Mouse (Mus musculus) layer of hippocampus, adult 8-10 months (tissue): ENCODE data around the gene Mast3. TPM values are rescaled to one million over a fixed set of nuclear protein-coding genes. Genes with fewer than 3 reads are reported as not detected.

Experiments
- DNase-seq, 2 experiments: peaks; one replicate each; pipeline ENCODE4 v3.0.0; 2022; ENCODE audit warnings: low spot score in 2 of 2
- total RNA-seq, 4 experiments: library from RNA; stranded (reverse); gene quantifications; 2 replicates each; pipeline ENCODE4 v1.2.4; 2022

Mast3 gene
- total RNA-seq, 4 experiments from 2014 or later, result 340 to 427 (median 396) TPM

GRCm38 (mm10) chr8:70776496-70777444 is 28.1 kb downstream of the Mast3 start, which contains the start of gene Pik3r2:
Gene Pik3r2 (minus strand): TSS chr8:70776713.
- DNase-seq, result peak; percentile 97

GRCm38 (mm10) chr8:70775851-70776495 is 28.9 kb downstream of the Mast3 start:
- no peak for DNase-seq

GRCm38 (mm10) chr8:70775227-70775626 is 29.6 kb downstream of the Mast3 start:
- no peak for DNase-seq

GRCm38 (mm10) chr8:70774740-70775139 is 30.1 kb downstream of the Mast3 start:
- no peak for DNase-seq

GRCm38 (mm10) chr8:70773833-70774232 is 31.0 kb downstream of the Mast3 start:
- DNase-seq, result no peak

GRCm38 (mm10) chr8:70773410-70773809 is 31.4 kb downstream of the Mast3 start:
- no peak for DNase-seq

- DNase-seq, result no peak
These were observed 32.0 kb downstream of the Mast3 start for GRCm38 (mm10) chr8:70772890-70773289.

- DNase-seq, result no peak
These were observed 32.8 kb downstream of the Mast3 start for GRCm38 (mm10) chr8:70772075-70772474.

- no peak for DNase-seq
These were observed 33.6 kb downstream of the Mast3 start for GRCm38 (mm10) chr8:70771217-70771616.

GRCm38 (mm10) chr8:70770748-70771147 is 34.1 kb downstream of the Mast3 start:
- DNase-seq, result no peak

- DNase-seq, result no peak
These were observed 35.0 kb downstream of the Mast3 start for GRCm38 (mm10) chr8:70769858-70770257.

- peak; percentile 90 to 95 for DNase-seq
These were observed 35.5 kb downstream of the Mast3 start for GRCm38 (mm10) chr8:70769359-70769758.

- DNase-seq, result no peak
These were observed 35.9 kb downstream of the Mast3 start for GRCm38 (mm10) chr8:70768956-70769355.

GRCm38 (mm10) chr8:70768231-70768776 is 36.5 kb downstream of the Mast3 start:
- DNase-seq, result no peak

- DNase-seq, result no peak
These were observed 37.4 kb downstream of the Mast3 start for GRCm38 (mm10) chr8:70767503-70767902.

- no peak for DNase-seq
These were observed 38.0 kb downstream of the Mast3 start for GRCm38 (mm10) chr8:70766571-70767440.

- no peak for DNase-seq
These were observed 38.9 kb downstream of the Mast3 start for GRCm38 (mm10) chr8:70765838-70766570.

GRCm38 (mm10) chr8:70765329-70765728 is 39.5 kb downstream of the Mast3 start:
- no peak for DNase-seq

GRCm38 (mm10) chr8:70764676-70765075 is 40.2 kb downstream of the Mast3 start:
- no peak for DNase-seq

GRCm38 (mm10) chr8:70764026-70764425 is 40.8 kb downstream of the Mast3 start:
- no peak for DNase-seq
